Mouse (Mus musculus) limb, embryonic 15.5 days (tissue): ENCODE data around the gene Ipo11. TPM values are rescaled to one million over a fixed set of nuclear protein-coding genes. Genes with fewer than 3 reads are reported as not detected.

ENCODE experiments used
- ATAC-seq: fragments of 200-750 bp; cut with Nextera tagmentation; 2 replicates; pipeline ENCODE4 v1.8.0; 2017; ENCODE audit warnings: low read depth, moderate TSS enrichment; ENCODE audit not compliant: insufficient number of reproducible peaks, low FRiP score, low TSS enrichment
- H3K27ac ChIP-seq: fragments of 300-500 bp; sonication (generic); 2 replicates; pipeline ENCODE4 v1.5.1; 2015; ENCODE audit warnings: moderate library complexity, mild to moderate bottlenecking, inconsistent platforms
- H3K27me3 ChIP-seq: fragments of 300-500 bp; sonication (generic); 2 replicates; pipeline ENCODE4 v1.6.1; 2015; ENCODE audit warnings: inconsistent platforms
- H3K36me3 ChIP-seq: fragments of 300-500 bp; sonication (generic); 2 replicates; pipeline ENCODE4 v1.6.1; 2015; ENCODE audit warnings: inconsistent platforms
- H3K4me1 ChIP-seq: fragments of 300-500 bp; sonication (generic); 2 replicates; pipeline ENCODE4 v1.6.1; 2015; ENCODE audit warnings: inconsistent platforms
- H3K4me2 ChIP-seq: fragments of 300-500 bp; sonication (generic); 2 replicates; pipeline ENCODE4 v1.6.1; 2015; ENCODE audit warnings: mild to moderate bottlenecking, inconsistent platforms
- H3K4me3 ChIP-seq: fragments of 300-500 bp; sonication (generic); 2 replicates; pipeline ENCODE4 v1.5.1; 2015; ENCODE audit warnings: mild to moderate bottlenecking, inconsistent platforms
- H3K9ac ChIP-seq: fragments of 300-500 bp; sonication (generic); 2 replicates; pipeline ENCODE4 v1.6.1; 2015; ENCODE audit warnings: inconsistent platforms
- H3K9me3 ChIP-seq: fragments of 300-500 bp; sonication (generic); 2 replicates; pipeline ENCODE4 v1.6.1; 2016; ENCODE audit warnings: inconsistent platforms
- WGBS: fragments of 180-500 bp; shearing (Covaris S2); methylation state at CpG from one replicate; pipeline ENCODE4 v1.1.7; 2015; 5-methylcytosine and 5-hydroxymethylcytosine counted together
- polyA plus RNA-seq: library from polyadenylated mRNA; unstranded; fragments of >200 nt; fragmentation: Nextera tagmentation; extraction: Ambion mirVana; gene quantifications from 2 replicates; pipeline ENCODE4 v1.2.1, GENCODE M21; 2015

The Ipo11 gene
- polyA plus RNA-seq, 1 experiment from 2014 or later: 42.4 TPM

GRCm38 (mm10) chr13:106808821-106809220, 127.9 kb downstream of the Ipo11 start:
- Histone ChIP-seq H3K9ac (no peak overlapping the region), H3K27me3 (no peaks in the 10 kb centered on the region), H3K4me3 (no peak overlapping the region), H3K9me3 (no peaks in the 10 kb centered on the region), H3K36me3 (peaks cover 11% of the 10 kb centered on the region), H3K4me1 (no peaks in the 10 kb centered on the region), H3K27ac (no peak overlapping the region), H3K4me2 (no peak overlapping the region)
- ATAC-seq: no peak
- WGBS: 86% methylated on average over 6 of the region's 6 CpGs

DNA sequence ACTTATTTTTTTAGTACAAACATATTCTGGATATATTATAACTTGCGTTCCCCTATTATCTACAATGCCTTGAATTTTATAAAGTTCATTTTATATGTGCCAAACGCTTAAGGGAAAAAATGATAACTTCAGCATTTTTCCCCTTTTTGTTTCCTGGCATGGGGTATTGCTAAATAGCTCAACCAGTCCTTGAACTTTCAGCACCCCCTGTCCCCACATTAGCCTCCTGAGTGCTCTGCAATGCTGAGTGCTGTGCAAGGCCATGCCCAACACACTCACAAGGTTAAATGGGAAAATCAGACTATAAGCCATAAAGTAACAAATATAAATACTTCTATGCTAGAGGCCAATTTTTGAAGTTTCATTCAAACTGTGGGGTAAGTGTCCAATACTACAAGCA, 128.4 kb downstream of the Ipo11 start:
- Histone ChIP-seq H3K9me3 (no peaks in the 10 kb centered on the region), H3K9ac (no peak overlapping the region), H3K4me2 (no peak overlapping the region), H3K4me1 (no peaks in the 10 kb centered on the region), H3K36me3 (peaks cover 13% of the 10 kb centered on the region), H3K4me3 (no peak overlapping the region), H3K27ac (no peak overlapping the region), H3K27me3 (no peaks in the 10 kb centered on the region)
- ATAC-seq: no peak
- WGBS: 91% methylated on average over 2 of the region's 2 CpGs

DNA sequence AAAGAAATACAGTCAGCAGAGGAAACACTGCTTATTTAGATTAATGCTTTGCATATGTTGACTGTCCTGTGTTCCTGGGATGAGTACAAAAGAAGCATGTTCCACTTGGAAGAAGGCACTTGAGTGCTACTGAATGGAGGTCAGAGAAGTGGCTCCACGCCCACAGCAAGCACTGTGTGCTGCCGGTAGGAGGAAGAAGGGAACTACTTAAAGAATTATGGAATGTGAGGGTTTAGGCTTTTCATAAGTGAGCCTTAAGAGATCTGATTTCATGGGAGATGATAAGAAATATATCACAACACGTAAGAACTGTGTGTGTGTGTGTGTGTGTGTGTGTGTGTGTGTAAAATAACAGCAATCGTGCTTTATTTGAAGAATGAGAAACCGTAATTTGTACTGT, 129.5 kb downstream of the Ipo11 start:
- Histone ChIP-seq H3K9ac (no peak overlapping the region), H3K4me2 (no peak overlapping the region), H3K4me1 (no peaks in the 10 kb centered on the region), H3K4me3 (no peak overlapping the region), H3K9me3 (no peaks in the 10 kb centered on the region), H3K27ac (no peak overlapping the region), H3K36me3 (peaks cover 14% of the 10 kb centered on the region), H3K27me3 (no peaks in the 10 kb centered on the region)
- WGBS: 82% methylated on average over 5 of the region's 5 CpGs
- ATAC-seq: no peak

- Histone ChIP-seq H3K9me3 (no peaks in the 10 kb centered on the region), H3K27ac (no peak overlapping the region), H3K36me3 (peaks cover 13% of the 10 kb centered on the region), H3K9ac (no peak overlapping the region), H3K27me3 (no peaks in the 10 kb centered on the region), H3K4me1 (no peaks in the 10 kb centered on the region), H3K4me3 (no peak overlapping the region), H3K4me2 (no peak overlapping the region)
- ATAC-seq: no peak
- 88% methylated on average over 5 of the region's 5 CpGs for WGBS
These were observed 131.6 kb downstream of the Ipo11 start for GRCm38 (mm10) chr13:106805146-106805545.

- ATAC-seq: no peak
These were observed 138.7 kb downstream of the Ipo11 start for GRCm38 (mm10) chr13:106798026-106798425.

DNA sequence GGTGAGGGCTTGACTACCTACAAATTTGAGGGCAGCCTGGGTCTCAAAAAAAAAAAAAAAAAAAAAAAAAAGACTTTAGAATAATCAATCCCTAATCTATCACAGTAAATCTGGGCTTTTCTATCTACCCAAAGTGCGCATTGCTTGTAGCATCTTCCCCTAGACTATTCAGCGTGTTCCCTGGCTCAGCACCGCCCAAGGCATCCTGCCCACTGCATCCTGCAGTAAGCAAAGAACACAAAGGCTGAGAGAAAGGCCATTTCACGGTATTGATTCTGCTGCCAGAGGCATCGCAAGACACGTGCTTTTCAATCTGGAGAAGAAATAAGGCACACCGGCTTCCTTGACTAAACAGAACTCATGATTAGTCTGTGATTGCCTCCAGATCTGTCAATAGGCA, 147.9 kb downstream of the Ipo11 start:
- H3K4me1 ChIP-seq: no peaks in the 10 kb centered on the region
- no peak overlapping the region for H3K9ac ChIP-seq
- H3K9me3 ChIP-seq: no peaks in the 10 kb centered on the region
- H3K27me3 ChIP-seq: no peaks in the 10 kb centered on the region
- peaks cover 11% of the 10 kb centered on the region; the same call in 1 of the 2 replicates for H3K36me3 ChIP-seq
- H3K4me3 ChIP-seq: no peak overlapping the region
- H3K27ac ChIP-seq: no peak overlapping the region
- ATAC-seq: no peak
- no peak overlapping the region for H3K4me2 ChIP-seq
- WGBS: 84% methylated on average over 7 of the region's 7 CpGs

More at GRCm38 (mm10) chr13:106798026-106798425, 138.7 kb downstream of the Ipo11 start:
- Histone ChIP-seq H3K36me3 (peaks cover 24% of the 10 kb centered on the region), H3K4me1 (no peaks in the 10 kb centered on the region), H3K4me3 (no peak overlapping the region), H3K27me3 (no peaks in the 10 kb centered on the region), H3K4me2 (no peak overlapping the region), H3K9me3 (no peaks in the 10 kb centered on the region), H3K9ac (no peak overlapping the region), H3K27ac (0 out of 2 replicates have a peak overlapping the region, but pooled peaks have one; percentile 2)
- 25% methylated on average over 3 of the region's 3 CpGs for WGBS

- no peaks in the 10 kb centered on the region for H3K27me3 ChIP-seq
- ATAC-seq: no peak
- no peak overlapping the region for H3K27ac ChIP-seq
- no peaks in the 10 kb centered on the region for H3K9me3 ChIP-seq
- H3K4me1 ChIP-seq: no peaks in the 10 kb centered on the region
- no peak overlapping the region for H3K9ac ChIP-seq
- WGBS: 87% methylated on average over 10 of the region's 10 CpGs
- no peak overlapping the region for H3K4me3 ChIP-seq
- H3K4me2 ChIP-seq: no peak overlapping the region
- H3K36me3 ChIP-seq: no peaks in the 10 kb centered on the region
These were observed 168.0 kb downstream of the Ipo11 start for GRCm38 (mm10) chr13:106768807-106769206.

GRCm38 (mm10) chr13:106762611-106763010, 174.1 kb downstream of the Ipo11 start:
- H3K4me2 ChIP-seq: no peak overlapping the region
- no peak overlapping the region for H3K4me3 ChIP-seq
- 38% methylated on average over 1 of the region's 1 CpGs for WGBS
- no peaks in the 10 kb centered on the region for H3K27me3 ChIP-seq
- H3K36me3 ChIP-seq: no peaks in the 10 kb centered on the region
- H3K9ac ChIP-seq: no peak overlapping the region
- no peaks in the 10 kb centered on the region for H3K9me3 ChIP-seq
- H3K27ac ChIP-seq: no peak overlapping the region
- ATAC-seq: no peak
- no peaks in the 10 kb centered on the region for H3K4me1 ChIP-seq

DNA sequence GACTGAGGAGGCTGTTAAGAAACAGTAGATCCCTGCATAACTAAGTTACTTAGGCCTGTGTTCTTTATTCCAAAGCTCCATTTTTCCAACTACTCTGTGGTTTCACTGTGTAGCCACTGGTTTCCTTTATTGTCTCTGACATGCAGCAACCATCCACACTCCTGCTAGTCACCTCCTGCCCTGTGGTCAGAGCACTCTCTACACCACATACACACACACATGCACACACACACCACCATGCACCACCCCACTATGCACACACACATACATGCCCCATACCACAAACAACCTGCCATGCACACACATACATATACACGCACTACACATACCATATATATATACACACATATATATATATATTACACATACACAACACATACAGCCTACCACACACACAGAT, 175.1 kb downstream of the Ipo11 start:
- Histone ChIP-seq H3K4me1 (no peaks in the 10 kb centered on the region), H3K4me2 (no peak overlapping the region), H3K4me3 (no peak overlapping the region), H3K27me3 (no peaks in the 10 kb centered on the region), H3K36me3 (no peaks in the 10 kb centered on the region), H3K9ac (no peak overlapping the region), H3K9me3 (no peaks in the 10 kb centered on the region), H3K27ac (no peak overlapping the region)
- no peak for ATAC-seq
- 96% methylated on average over 1 of the region's 1 CpGs for WGBS

- H3K9me3 ChIP-seq: no peaks in the 10 kb centered on the region
- H3K27ac ChIP-seq: no peak overlapping the region
- no peak; the same call in 1 of the 2 replicates for ATAC-seq
- WGBS: 76% methylated on average over 14 of the region's 14 CpGs
- no peaks in the 10 kb centered on the region for H3K36me3 ChIP-seq
- no peak overlapping the region for H3K9ac ChIP-seq
- no peaks in the 10 kb centered on the region for H3K27me3 ChIP-seq
- no peak overlapping the region for H3K4me2 ChIP-seq
- no peaks in the 10 kb centered on the region for H3K4me1 ChIP-seq
- no peak overlapping the region for H3K4me3 ChIP-seq
These were observed 176.4 kb downstream of the Ipo11 start for GRCm38 (mm10) chr13:106760232-106760875.

DNA sequence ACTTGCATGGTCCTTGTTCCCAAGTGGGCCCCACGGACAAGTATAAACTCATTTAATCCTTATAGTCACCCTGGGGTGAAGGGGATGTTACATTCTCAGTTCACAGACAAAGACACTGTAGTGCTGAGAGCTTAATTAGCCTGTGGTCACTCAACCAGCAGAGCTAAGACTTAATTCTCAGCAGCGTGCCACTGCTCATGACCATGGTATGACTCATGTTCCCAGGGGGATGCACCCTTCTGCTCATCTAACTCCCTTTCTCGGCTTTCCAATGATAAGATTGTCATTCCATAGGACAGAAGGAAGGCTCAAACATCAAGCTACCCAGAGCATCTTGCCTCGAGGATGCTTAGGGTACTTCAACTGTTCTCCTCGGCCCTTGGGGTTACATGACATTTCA, 180.9 kb downstream of the Ipo11 start:
- Histone ChIP-seq H3K9ac (no peak overlapping the region), H3K27ac (no peak overlapping the region), H3K27me3 (no peaks in the 10 kb centered on the region), H3K4me3 (no peak overlapping the region), H3K36me3 (no peaks in the 10 kb centered on the region), H3K4me1 (no peaks in the 10 kb centered on the region), H3K9me3 (no peaks in the 10 kb centered on the region), H3K4me2 (no peak overlapping the region)
- ATAC-seq: no peak
- 79% methylated on average over 5 of the region's 5 CpGs for WGBS

- ATAC-seq: no peak
- no peaks in the 10 kb centered on the region for H3K9me3 ChIP-seq
- no peak overlapping the region for H3K9ac ChIP-seq
- H3K4me1 ChIP-seq: no peaks in the 10 kb centered on the region
- no peaks in the 10 kb centered on the region for H3K36me3 ChIP-seq
- H3K4me2 ChIP-seq: no peak overlapping the region
- H3K27me3 ChIP-seq: no peaks in the 10 kb centered on the region
- no peak overlapping the region for H3K27ac ChIP-seq
- no peak overlapping the region for H3K4me3 ChIP-seq
- WGBS: 80% methylated on average over 3 of the region's 3 CpGs
These were observed 182.5 kb downstream of the Ipo11 start for GRCm38 (mm10) chr13:106754216-106754615.

- ATAC-seq: no peak
- 85% methylated on average over 1 of the region's 1 CpGs for WGBS
- H3K9me3 ChIP-seq: no peaks in the 10 kb centered on the region
These were observed 184.8 kb downstream of the Ipo11 start for GRCm38 (mm10) chr13:106751951-106752350.

More at GRCm38 (mm10) chr13:106751951-106752350, 184.8 kb downstream of the Ipo11 start:
- no peaks in the 10 kb centered on the region for H3K27me3 ChIP-seq
- no peak overlapping the region for H3K4me3 ChIP-seq
- H3K9ac ChIP-seq: no peak overlapping the region
- H3K27ac ChIP-seq: no peak overlapping the region
- no peaks in the 10 kb centered on the region for H3K36me3 ChIP-seq
- H3K4me1 ChIP-seq: no peaks in the 10 kb centered on the region
- H3K4me2 ChIP-seq: no peak overlapping the region
